Mouse (Mus musculus): ENCODE measurements at regions not wholly inside any gene's neighbourhood (a gene's known extent, or its start where the extent isn't known, plus 50 kb on each side); places are given as distances from the start of the nearest gene placed in this dataset.

GRCm38 (mm10) chr8:89664911-89665689 lies 621.1 kb upstream of the Sall1 start:
- no peak for TF ChIP-seq POLR2A (IDR thresholded peaks at IDR 0.05; ENCODE audit: borderline replicate concordance, control insufficient read depth, low read depth, low read length)
- no peak for TF ChIP-seq CTCF (IDR thresholded peaks at IDR 0.05; ENCODE audit: control insufficient read depth, insufficient read depth, low read length)

All from bone marrow, adult 2 months (tissue).